7 mouse cellular contexts compared by ENCODE assay signal in the genomic region with DNA sequence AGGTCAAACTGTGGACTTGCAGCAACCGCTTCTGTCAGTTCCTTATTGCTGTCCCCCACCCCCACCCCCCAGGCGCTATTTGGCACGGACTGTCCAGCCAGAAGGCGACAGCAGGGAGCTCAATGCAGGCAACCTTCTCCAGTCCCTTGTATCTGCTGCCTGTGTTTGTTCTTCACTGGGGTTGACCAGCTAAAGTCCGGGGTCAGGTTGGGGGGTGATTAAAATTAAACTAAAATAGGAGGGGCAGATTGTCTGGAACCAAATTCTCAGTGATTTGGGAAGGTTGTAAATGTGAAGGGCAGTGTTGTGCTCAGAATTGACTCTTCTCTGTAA. TPM values are rescaled to one million over a fixed set of nuclear protein-coding genes. Genes with fewer than 3 reads are reported as not detected.
A peak's percentile ranks its signal among the peaks of the same experiment; 100 is the strongest.
DNase-seq lines count a peak whose midpoint lies in the region; ATAC-seq and TF ChIP-seq lines count a peak whose summit lies in the region.

No protein-coding gene starts in this region.

- H3K4me2 ChIP-seq in hindbrain, embryonic 15.5 days, result peak overlapping the region; percentile 58
- peak overlapping the region; percentile 49; the same call in 1 of the 2 replicates for H3K4me2 ChIP-seq in liver, embryonic 13.5 days

- no peak overlapping the region for H3K27ac ChIP-seq in ES-Bruce4 (ENCODE audit: insufficient read depth, low read length)
- H3K27ac ChIP-seq in hindbrain, embryonic 15.5 days (replicated peaks), result peak overlapping the region; percentile 91
- H3K27ac ChIP-seq in liver, embryonic 13.5 days, result no peak overlapping the region

- H3K4me3 ChIP-seq in E14TG2a.4 (replicated peaks; ENCODE audit: low read length) (peak overlapping the region; percentile 90), ES-Bruce4 (ENCODE audit: low read depth, low read length) (peak overlapping the region; percentile 94)
- H3K4me3 ChIP-seq in hindbrain, embryonic 15.5 days, result peak overlapping the region; percentile 59
- H3K4me3 ChIP-seq in liver, embryonic 13.5 days (replicated peaks), result 0 out of 2 replicates have a peak overlapping the region, but pooled peaks have one; percentile 32

- H3K4me1 ChIP-seq in E14TG2a.4 (replicated peaks; ENCODE audit: low read depth, low read length) (peaks cover 28% of the 10 kb centered on the region), ES-Bruce4 (ENCODE audit: control insufficient read depth, insufficient read depth, low read length) (no peaks in the 10 kb centered on the region)
- peaks cover 17% of the 10 kb centered on the region for H3K4me1 ChIP-seq in hindbrain, embryonic 15.5 days (replicated peaks)
- no peaks in the 10 kb centered on the region for H3K4me1 ChIP-seq in liver, embryonic 13.5 days (replicated peaks)

- TF ChIP-seq CTCF in E14TG2a.4 (conservative IDR thresholded peaks at IDR 0.05; ENCODE audit: low read length), result no peak
- no peak for TF ChIP-seq CTCF in ES-Bruce4 (IDR thresholded peaks at IDR 0.05; ENCODE audit: low read depth, low read length)

- no peak for TF ChIP-seq POLR2A in ES-Bruce4 (IDR thresholded peaks at IDR 0.05; ENCODE audit: insufficient read depth, low read length)

- 2% methylated on average over 5 of the region's 5 CpGs for WGBS in hindbrain, embryonic 15.5 days
- 3% methylated on average over 5 of the region's 5 CpGs for WGBS in liver, embryonic 13.5 days (ENCODE audit: insufficient replicate concordance)

- 0 out of 2 replicates have a peak, but pooled peaks cover 6% of the 10 kb centered on the region for H3K36me3 ChIP-seq in E14TG2a.4 (ENCODE audit: insufficient read depth, low read length)
- H3K36me3 ChIP-seq in ES-Bruce4 (ENCODE audit: control insufficient read depth, insufficient read depth, low read length, poor library complexity, severe bottlenecking), result 0 out of 2 replicates have a peak, but pooled peaks cover under 1% of the 10 kb centered on the region
- H3K36me3 ChIP-seq in hindbrain, embryonic 15.5 days, result no peaks in the 10 kb centered on the region
- no peaks in the 10 kb centered on the region for H3K36me3 ChIP-seq in liver, embryonic 13.5 days

- no peak for DNase-seq in liver, embryonic 13.5 days
- DNase-seq in thymus, postnatal 10 days (ENCODE audit: low spot score in 2 of 2), result no peak
- DNase-seq in testis, postnatal 14 days (ENCODE audit: low spot score), result no peak
- no peak for DNase-seq in layer of hippocampus, adult 18-20 months (ENCODE audit: low spot score in 2 of 2)

- TF ChIP-seq EP300 in ES-Bruce4 (IDR thresholded peaks at IDR 0.05; ENCODE audit: insufficient read depth, low read depth, low read length), result no peak

- H3K9ac ChIP-seq in ES-Bruce4 (ENCODE audit: low read depth, poor library complexity, severe bottlenecking), result peak overlapping the region; percentile 78
- peak overlapping the region; percentile 68 for H3K9ac ChIP-seq in hindbrain, embryonic 15.5 days
- no peak overlapping the region for H3K9ac ChIP-seq in liver, embryonic 13.5 days

- H3K27me3 ChIP-seq in E14TG2a.4 (ENCODE audit: insufficient read depth, low read length) (no peaks in the 10 kb centered on the region), ES-Bruce4 (ENCODE audit: control insufficient read depth, insufficient read depth, low read length, poor library complexity, severe bottlenecking) (no peaks in the 10 kb centered on the region)
- no peaks in the 10 kb centered on the region for H3K27me3 ChIP-seq in hindbrain, embryonic 15.5 days
- H3K27me3 ChIP-seq in liver, embryonic 13.5 days, result peaks cover 17% of the 10 kb centered on the region

- no peaks in the 10 kb centered on the region for H3K9me3 ChIP-seq in E14TG2a.4 (ENCODE audit: low read length)
- H3K9me3 ChIP-seq in ES-Bruce4 (replicated peaks; ENCODE audit: control insufficient read depth, insufficient read depth, low read length, poor library complexity, severe bottlenecking), result no peaks in the 10 kb centered on the region
- H3K9me3 ChIP-seq in hindbrain, embryonic 15.5 days, result no peaks in the 10 kb centered on the region
- H3K9me3 ChIP-seq in liver, embryonic 13.5 days (replicated peaks), result no peaks in the 10 kb centered on the region

- no peak; the same call in 1 of the 2 replicates for ATAC-seq in hindbrain, embryonic 15.5 days (ENCODE audit: low FRiP score, low read depth)
- no peak for ATAC-seq in liver, embryonic 13.5 days (ENCODE audit: low read depth)

RNA-seq across cellular contexts. Expression of gene Fut9, which starts 0.2 kb away (rescaled TPM):
- 21.7 and 23.0 TPM in 2 replicates for polyA plus RNA-seq in ES-Bruce4 (2011; ENCODE audit: insufficient read depth, insufficient read length, low read depth, missing spikeins)
- 15.2 and 15.3 TPM in 2 replicates for polyA plus RNA-seq in hindbrain, embryonic 15.5 days (2015; fragmentation: Nextera tagmentation; extraction: Ambion mirVana)
- polyA plus RNA-seq in liver, embryonic 13.5 days (2015; fragmentation: Nextera tagmentation; extraction: Ambion mirVana), result not detected in 2 replicates
- 10 to 100 TPM; 42.7 to 48.8 TPM for total RNA-seq in layer of hippocampus, adult 18-20 months (2021)

Comparison
In these comparisons a context has a peak if more than half of its experiments do, and no peak if none do; other contexts are left out.
1. H3K4me3 ChIP-seq: peak in every context shown above with its lines; median percentile 94 in ES-Bruce4; 90 in E14TG2a.4; 59 in hindbrain, embryonic 15.5 days; 32 in liver, embryonic 13.5 days.
2. RNA of gene Fut9, which starts 0.2 kb away (polyA plus RNA-seq): 21.7 to 23.0 TPM in ES-Bruce4 and 15.2 to 15.3 TPM in hindbrain, embryonic 15.5 days; not detected in liver, embryonic 13.5 days; every median in the first group is over 10 times any median in the second.